Mouse (Mus musculus): ENCODE results near the gene Zbtb40. TPM values are rescaled to one million over a fixed set of nuclear protein-coding genes. Genes with fewer than 3 reads are reported as not detected.

The Zbtb40 gene
- polyA plus RNA-seq, 2 experiments, result 5.0 to 7.5 TPM

DNA sequence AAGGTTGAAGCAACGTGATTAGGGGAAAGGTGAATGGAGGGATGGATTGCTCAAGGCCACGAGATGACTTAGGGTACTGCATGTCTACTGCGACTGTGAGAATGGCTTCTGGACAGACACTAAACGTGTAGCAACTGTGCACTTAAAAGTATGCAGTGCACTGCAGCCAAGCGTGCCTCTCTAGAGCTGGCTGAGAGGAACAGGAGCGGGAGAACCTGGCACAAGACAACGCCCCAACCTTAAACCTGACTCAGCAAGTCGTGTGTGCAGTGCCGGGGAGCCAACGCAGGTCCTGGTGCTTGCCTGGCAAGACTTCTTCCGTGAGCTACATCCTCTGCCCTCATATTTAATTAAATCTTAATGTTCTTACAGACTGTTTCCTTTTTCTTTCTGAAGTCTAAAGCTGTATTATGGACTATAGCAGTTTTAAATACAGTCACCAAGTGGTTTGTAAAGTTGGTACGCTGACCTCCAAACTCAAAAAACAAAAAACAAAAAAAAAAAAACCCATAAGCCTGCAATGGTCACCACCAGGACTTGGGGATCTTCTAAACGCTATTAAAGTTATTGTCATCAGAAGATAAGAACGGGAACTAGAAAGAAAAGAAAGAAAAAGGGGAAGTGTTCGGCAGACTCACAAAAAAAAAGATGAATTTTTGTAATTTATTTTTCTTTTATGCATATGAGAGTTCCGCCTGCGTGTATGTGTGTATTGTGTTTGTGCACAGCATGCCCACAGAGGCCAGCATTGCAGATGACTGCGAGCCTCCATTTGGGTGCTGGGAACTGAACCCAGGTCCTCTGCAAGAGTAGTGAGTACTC lies 33.7 kb downstream of the Zbtb40 start:
- Histone ChIP-seq H3K4me3 (replicated peaks; ENCODE audit: low read length) (no peak overlapping the region), H3K4me1 (ENCODE audit: control insufficient read depth, insufficient read depth, low read length) (0 out of 2 replicates have a peak, but pooled peaks cover 3% of the 10 kb centered on the region), H3K27ac (replicated peaks; ENCODE audit: low read depth, low read length) (no peak overlapping the region), H3K9me3 (ENCODE audit: control insufficient read depth, low read length) (no peaks in the 10 kb centered on the region), H3K9ac (ENCODE audit: low read depth, low read length, severe bottlenecking) (no peak overlapping the region), H3K4me2 (replicated peaks; ENCODE audit: low read depth, low read length, severe bottlenecking) (no peak overlapping the region), H3K27me3 (ENCODE audit: control insufficient read depth, insufficient read depth, low read length) (no peaks in the 10 kb centered on the region), H3K36me3 (ENCODE audit: control insufficient read depth, insufficient read depth, low read length) (peaks cover 29% of the 10 kb centered on the region)
- ATAC-seq (ENCODE audit: low FRiP score, low read depth), result no peak
- 87% methylated on average over 18 of the region's 18 CpGs for WGBS
- no peak for DNase-seq (ENCODE audit: low spot score)
- TF ChIP-seq POLR2A (IDR thresholded peaks at IDR 0.05; ENCODE audit: borderline replicate concordance, extremely low read depth, insufficient read depth, insufficient read length), result no peak

DNA sequence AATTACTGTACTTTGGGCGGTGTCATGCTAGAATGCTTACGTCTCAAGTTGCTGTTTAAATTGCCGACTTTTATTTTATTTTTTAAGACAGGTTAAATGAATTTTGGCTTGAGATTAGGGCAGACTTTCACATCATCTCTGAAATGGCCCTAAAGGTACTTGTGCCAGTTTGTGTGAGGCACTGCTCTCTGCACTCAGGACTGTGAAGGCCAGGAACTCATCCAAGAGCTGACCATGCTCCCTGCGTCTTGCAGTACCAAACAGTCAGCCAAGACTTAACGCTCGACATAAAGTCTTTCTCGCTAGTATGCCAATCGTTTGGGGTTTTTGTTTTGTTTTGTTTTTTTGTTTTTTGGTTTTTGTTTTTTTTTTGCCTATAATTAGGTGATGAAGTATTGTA lies 34.5 kb downstream of the Zbtb40 start:
- no peak for ATAC-seq (ENCODE audit: low FRiP score, low read depth)
- Histone ChIP-seq H3K4me2 (replicated peaks; ENCODE audit: low read depth, low read length, severe bottlenecking) (no peak overlapping the region), H3K4me1 (ENCODE audit: control insufficient read depth, insufficient read depth, low read length) (0 out of 2 replicates have a peak, but pooled peaks cover 3% of the 10 kb centered on the region), H3K27ac (replicated peaks; ENCODE audit: low read depth, low read length) (no peak overlapping the region), H3K36me3 (ENCODE audit: control insufficient read depth, insufficient read depth, low read length) (peaks cover 29% of the 10 kb centered on the region), H3K9ac (ENCODE audit: low read depth, low read length, severe bottlenecking) (no peak overlapping the region), H3K4me3 (replicated peaks; ENCODE audit: low read length) (no peak overlapping the region), H3K9me3 (ENCODE audit: control insufficient read depth, low read length) (no peaks in the 10 kb centered on the region), H3K27me3 (ENCODE audit: control insufficient read depth, insufficient read depth, low read length) (no peaks in the 10 kb centered on the region)
- TF ChIP-seq POLR2A (IDR thresholded peaks at IDR 0.05; ENCODE audit: borderline replicate concordance, extremely low read depth, insufficient read depth, insufficient read length), result no peak
- 85% methylated on average over 8 of the region's 8 CpGs for WGBS
- no peak for DNase-seq (ENCODE audit: low spot score)

DNA sequence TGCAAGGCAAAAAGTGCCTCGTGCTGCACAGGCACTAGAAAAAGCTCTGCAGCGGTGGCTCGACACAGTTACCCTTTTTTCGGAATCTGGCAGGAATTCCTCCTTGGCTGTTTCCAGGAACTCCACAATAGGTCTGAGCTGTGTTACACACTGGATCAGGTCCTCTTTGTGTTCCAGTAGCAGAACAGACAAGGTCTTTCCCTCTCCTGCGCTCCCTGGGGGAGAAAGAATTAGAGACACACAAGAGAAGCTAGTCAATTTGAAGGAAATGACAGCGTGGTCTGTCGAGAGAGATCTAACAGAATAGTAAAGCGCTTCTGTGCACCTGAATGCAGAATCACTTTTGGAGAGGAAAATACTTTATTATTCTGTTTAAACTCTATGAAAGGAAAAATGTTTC lies 41.6 kb downstream of the Zbtb40 start:
- H3K36me3 ChIP-seq (ENCODE audit: control insufficient read depth, insufficient read depth, low read length), result peaks cover 6% of the 10 kb centered on the region; the same call in 1 of the 2 replicates
- H3K4me2 ChIP-seq (replicated peaks; ENCODE audit: low read depth, low read length, severe bottlenecking), result no peak overlapping the region
- no peaks in the 10 kb centered on the region for H3K4me1 ChIP-seq (ENCODE audit: control insufficient read depth, insufficient read depth, low read length)
- no peak overlapping the region for H3K4me3 ChIP-seq (replicated peaks; ENCODE audit: low read length)
- ATAC-seq (ENCODE audit: low FRiP score, low read depth) (no peak), DNase-seq (ENCODE audit: low spot score) (no peak)
- H3K27me3 ChIP-seq (ENCODE audit: control insufficient read depth, insufficient read depth, low read length), result no peaks in the 10 kb centered on the region
- no peaks in the 10 kb centered on the region for H3K9me3 ChIP-seq (ENCODE audit: control insufficient read depth, low read length)
- no peak overlapping the region for H3K27ac ChIP-seq (replicated peaks; ENCODE audit: low read depth, low read length)
- 86% methylated on average over 8 of the region's 8 CpGs for WGBS
- no peak for TF ChIP-seq POLR2A (IDR thresholded peaks at IDR 0.05; ENCODE audit: borderline replicate concordance, extremely low read depth, insufficient read depth, insufficient read length)
- no peak overlapping the region for H3K9ac ChIP-seq (ENCODE audit: low read depth, low read length, severe bottlenecking)

DNA sequence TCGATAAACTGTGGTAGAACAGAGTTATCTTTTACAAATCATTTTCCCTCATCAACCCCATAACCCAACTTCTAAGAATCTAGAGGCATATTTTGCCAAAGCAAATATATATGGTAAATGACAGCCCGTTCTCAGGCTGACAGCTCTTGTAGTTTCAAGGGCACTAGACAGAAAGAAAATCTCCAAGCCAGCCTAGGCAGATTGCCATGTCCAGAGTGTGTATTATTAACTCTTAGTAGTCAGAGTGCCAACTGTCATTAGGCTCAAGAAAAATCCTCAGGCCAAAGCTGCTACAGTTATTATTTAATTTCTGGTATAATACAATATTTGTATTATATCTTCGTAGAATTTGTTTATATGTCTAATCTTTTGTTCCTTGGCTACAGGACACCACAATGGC lies 46.8 kb downstream of the Zbtb40 start:
- ATAC-seq (ENCODE audit: low FRiP score, low read depth), result no peak
- WGBS, result 87% methylated on average over 3 of the region's 3 CpGs

DNA sequence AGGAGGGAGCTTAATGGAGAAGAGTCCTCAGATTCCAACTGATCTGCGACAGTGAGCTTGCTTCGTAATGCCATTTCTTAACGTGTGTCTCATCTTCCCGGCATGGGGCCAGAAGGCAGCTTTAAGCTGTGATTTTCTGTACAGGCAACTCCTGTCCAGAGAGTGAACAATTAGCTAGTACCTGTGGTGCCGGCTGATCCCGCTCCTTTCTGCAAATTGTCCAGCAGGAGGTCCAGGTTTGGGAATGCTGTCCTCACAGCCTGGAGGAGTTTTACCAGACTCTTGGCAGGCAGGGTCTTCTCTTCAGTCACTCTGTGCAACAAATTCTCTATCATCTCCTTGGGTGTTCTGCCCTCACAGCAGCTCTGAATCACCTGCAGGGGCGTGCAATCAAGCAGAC lies 47.6 kb downstream of the Zbtb40 start:
- Histone ChIP-seq H3K36me3 (ENCODE audit: control insufficient read depth, insufficient read depth, low read length) (peaks cover 34% of the 10 kb centered on the region), H3K9me3 (ENCODE audit: control insufficient read depth, low read length) (no peaks in the 10 kb centered on the region), H3K27me3 (ENCODE audit: control insufficient read depth, insufficient read depth, low read length) (no peaks in the 10 kb centered on the region), H3K4me3 (replicated peaks; ENCODE audit: low read length) (no peak overlapping the region), H3K4me1 (ENCODE audit: control insufficient read depth, insufficient read depth, low read length) (no peaks in the 10 kb centered on the region), H3K4me2 (replicated peaks; ENCODE audit: low read depth, low read length, severe bottlenecking) (no peak overlapping the region), H3K9ac (ENCODE audit: low read depth, low read length, severe bottlenecking) (no peak overlapping the region), H3K27ac (replicated peaks; ENCODE audit: low read depth, low read length) (no peak overlapping the region)
- DNase-seq (ENCODE audit: low spot score) (no peak), ATAC-seq (ENCODE audit: low FRiP score, low read depth) (no peak)
- no peak for TF ChIP-seq POLR2A (IDR thresholded peaks at IDR 0.05; ENCODE audit: borderline replicate concordance, extremely low read depth, insufficient read depth, insufficient read length)
- 85% methylated on average over 7 of the region's 7 CpGs for WGBS

More for the DNA sequence above, 46.8 kb downstream of the Zbtb40 start:
- DNase-seq (ENCODE audit: low spot score), result no peak
- no peak for TF ChIP-seq POLR2A (IDR thresholded peaks at IDR 0.05; ENCODE audit: borderline replicate concordance, extremely low read depth, insufficient read depth, insufficient read length)
- no peaks in the 10 kb centered on the region for H3K27me3 ChIP-seq (ENCODE audit: control insufficient read depth, insufficient read depth, low read length)
- no peak overlapping the region for H3K9ac ChIP-seq (ENCODE audit: low read depth, low read length, severe bottlenecking)
- H3K9me3 ChIP-seq (ENCODE audit: control insufficient read depth, low read length), result no peaks in the 10 kb centered on the region
- H3K4me2 ChIP-seq (replicated peaks; ENCODE audit: low read depth, low read length, severe bottlenecking), result no peak overlapping the region
- no peak overlapping the region for H3K27ac ChIP-seq (replicated peaks; ENCODE audit: low read depth, low read length)
- H3K4me1 ChIP-seq (ENCODE audit: control insufficient read depth, insufficient read depth, low read length), result no peaks in the 10 kb centered on the region
- no peak overlapping the region for H3K4me3 ChIP-seq (replicated peaks; ENCODE audit: low read length)
- peaks cover 33% of the 10 kb centered on the region for H3K36me3 ChIP-seq (ENCODE audit: control insufficient read depth, insufficient read depth, low read length)

All from limb, embryonic 14.5 days (tissue).